Mouse (Mus musculus): Measurements from ENCODE around the gene Tmem262. TPM values are rescaled to one million over a fixed set of nuclear protein-coding genes. Genes with fewer than 3 reads are reported as not detected.
A peak's percentile ranks its signal among the peaks of the same experiment; 100 is the strongest.

Gene Tmem262
- polyA plus RNA-seq, 1 experiment: 219 TPM

GRCm38 (mm10) chr19:6085417-6085879 is 5.6 kb downstream of the Tmem262 start:
- Histone ChIP-seq H3K36me3 (ENCODE audit: control insufficient read depth, insufficient read depth, low read length) (peaks cover 5% of the 10 kb centered on the region), H3K27ac (ENCODE audit: control insufficient read depth, insufficient read depth, low read depth, low read length) (peak overlapping the region; percentile 86), H3K4me3 (ENCODE audit: control insufficient read depth, low read depth, low read length) (peak overlapping the region; percentile 95), H3K27me3 (ENCODE audit: control insufficient read depth, insufficient read depth, low read length) (no peaks in the 10 kb centered on the region), H3K4me1 (ENCODE audit: control insufficient read depth, insufficient read depth, low read length) (peaks cover 8% of the 10 kb centered on the region)
- no peak for TF ChIP-seq CTCF (IDR thresholded peaks at IDR 0.05; ENCODE audit: control insufficient read depth, insufficient read depth, insufficient replicate concordance, low read depth, low read length)
- TF ChIP-seq POLR2A (IDR thresholded peaks at IDR 0.05; ENCODE audit: control insufficient read depth, low read depth, low read length): no peak

- no peak overlapping the region for H3K27ac ChIP-seq (ENCODE audit: control insufficient read depth, insufficient read depth, low read depth, low read length)
- no peak for TF ChIP-seq POLR2A (IDR thresholded peaks at IDR 0.05; ENCODE audit: control insufficient read depth, low read depth, low read length)
- no peak for TF ChIP-seq CTCF (IDR thresholded peaks at IDR 0.05; ENCODE audit: control insufficient read depth, insufficient read depth, insufficient replicate concordance, low read depth, low read length)
- no peaks in the 10 kb centered on the region for H3K27me3 ChIP-seq (ENCODE audit: control insufficient read depth, insufficient read depth, low read length)
- H3K4me3 ChIP-seq (ENCODE audit: control insufficient read depth, low read depth, low read length): no peak overlapping the region
- H3K4me1 ChIP-seq (ENCODE audit: control insufficient read depth, insufficient read depth, low read length): peaks cover 6% of the 10 kb centered on the region
- peaks cover 3% of the 10 kb centered on the region for H3K36me3 ChIP-seq (ENCODE audit: control insufficient read depth, insufficient read depth, low read length)
Measured at GRCm38 (mm10) chr19:6088841-6089240, 9.0 kb downstream of the Tmem262 start.

GRCm38 (mm10) chr19:6094119-6094518 is 14.3 kb downstream of the Tmem262 start, which contains the start of gene AC131692.1:
Gene AC131692.1, plus strand, starts transcription at chr19:6094419.
- TF ChIP-seq POLR2A (IDR thresholded peaks at IDR 0.05; ENCODE audit: control insufficient read depth, low read depth, low read length) (no peak), CTCF (IDR thresholded peaks at IDR 0.05; ENCODE audit: control insufficient read depth, insufficient read depth, insufficient replicate concordance, low read depth, low read length) (no peak)
- H3K4me3 ChIP-seq (ENCODE audit: control insufficient read depth, low read depth, low read length): peak within 1 kb of the TSS; percentile 79
- peak within 1 kb of the TSS; percentile 3; the same call in 1 of the 2 replicates for H3K27ac ChIP-seq (ENCODE audit: control insufficient read depth, insufficient read depth, low read depth, low read length)
- H3K27me3 ChIP-seq (ENCODE audit: control insufficient read depth, insufficient read depth, low read length): no peaks in the 10 kb centered on the region
- peaks cover 6% of the 10 kb centered on the region for H3K36me3 ChIP-seq (ENCODE audit: control insufficient read depth, insufficient read depth, low read length)
- no peaks in the 10 kb centered on the region for H3K4me1 ChIP-seq (ENCODE audit: control insufficient read depth, insufficient read depth, low read length)

GRCm38 (mm10) chr19:6097847-6098246 is 18.0 kb downstream of the Tmem262 start:
- TF ChIP-seq POLR2A (IDR thresholded peaks at IDR 0.05; ENCODE audit: control insufficient read depth, low read depth, low read length) (no peak), CTCF (IDR thresholded peaks at IDR 0.05; ENCODE audit: control insufficient read depth, insufficient read depth, insufficient replicate concordance, low read depth, low read length) (no peak)

GRCm38 (mm10) chr19:6101186-6101585 is 21.4 kb downstream of the Tmem262 start:
- Histone ChIP-seq H3K4me1 (ENCODE audit: control insufficient read depth, insufficient read depth, low read length) (peaks cover under 1% of the 10 kb centered on the region), H3K27ac (ENCODE audit: control insufficient read depth, insufficient read depth, low read depth, low read length) (no peak overlapping the region), H3K27me3 (ENCODE audit: control insufficient read depth, insufficient read depth, low read length) (no peaks in the 10 kb centered on the region), H3K36me3 (ENCODE audit: control insufficient read depth, insufficient read depth, low read length) (peaks cover 3% of the 10 kb centered on the region; the same call in 1 of the 2 replicates), H3K4me3 (ENCODE audit: control insufficient read depth, low read depth, low read length) (no peak overlapping the region)
- TF ChIP-seq POLR2A (IDR thresholded peaks at IDR 0.05; ENCODE audit: control insufficient read depth, low read depth, low read length) (no peak), CTCF (IDR thresholded peaks at IDR 0.05; ENCODE audit: control insufficient read depth, insufficient read depth, insufficient replicate concordance, low read depth, low read length) (no peak)

More at GRCm38 (mm10) chr19:6097847-6098246, 18.0 kb downstream of the Tmem262 start:
- Histone ChIP-seq H3K27ac (ENCODE audit: control insufficient read depth, insufficient read depth, low read depth, low read length) (no peak overlapping the region), H3K4me3 (ENCODE audit: control insufficient read depth, low read depth, low read length) (no peak overlapping the region), H3K4me1 (ENCODE audit: control insufficient read depth, insufficient read depth, low read length) (no peaks in the 10 kb centered on the region), H3K36me3 (ENCODE audit: control insufficient read depth, insufficient read depth, low read length) (peaks cover 3% of the 10 kb centered on the region; the same call in 1 of the 2 replicates), H3K27me3 (ENCODE audit: control insufficient read depth, insufficient read depth, low read length) (no peaks in the 10 kb centered on the region)

GRCm38 (mm10) chr19:6102169-6102853 is 22.5 kb downstream of the Tmem262 start:
- H3K27ac ChIP-seq (ENCODE audit: control insufficient read depth, insufficient read depth, low read depth, low read length): no peak overlapping the region
- H3K4me3 ChIP-seq (ENCODE audit: control insufficient read depth, low read depth, low read length): no peak overlapping the region
- TF ChIP-seq CTCF (IDR thresholded peaks at IDR 0.05; ENCODE audit: control insufficient read depth, insufficient read depth, insufficient replicate concordance, low read depth, low read length) (no peak), POLR2A (IDR thresholded peaks at IDR 0.05; ENCODE audit: control insufficient read depth, low read depth, low read length) (no peak)
- H3K27me3 ChIP-seq (ENCODE audit: control insufficient read depth, insufficient read depth, low read length): no peaks in the 10 kb centered on the region
- H3K36me3 ChIP-seq (ENCODE audit: control insufficient read depth, insufficient read depth, low read length): peaks cover 3% of the 10 kb centered on the region; the same call in 1 of the 2 replicates
- peaks cover 3% of the 10 kb centered on the region for H3K4me1 ChIP-seq (ENCODE audit: control insufficient read depth, insufficient read depth, low read length)

GRCm38 (mm10) chr19:6104476-6104875 is 24.6 kb downstream of the Tmem262 start:
- no peak for TF ChIP-seq POLR2A (IDR thresholded peaks at IDR 0.05; ENCODE audit: control insufficient read depth, low read depth, low read length)
- Histone ChIP-seq H3K4me3 (ENCODE audit: control insufficient read depth, low read depth, low read length) (no peak overlapping the region), H3K27ac (ENCODE audit: control insufficient read depth, insufficient read depth, low read depth, low read length) (no peak overlapping the region), H3K27me3 (ENCODE audit: control insufficient read depth, insufficient read depth, low read length) (no peaks in the 10 kb centered on the region), H3K36me3 (ENCODE audit: control insufficient read depth, insufficient read depth, low read length) (no peaks in the 10 kb centered on the region), H3K4me1 (ENCODE audit: control insufficient read depth, insufficient read depth, low read length) (peaks cover 3% of the 10 kb centered on the region)

Measured in testis, adult 2 months (tissue).